Comparison of ENCODE assay signal across 9 mouse cellular contexts in the genomic region with DNA sequence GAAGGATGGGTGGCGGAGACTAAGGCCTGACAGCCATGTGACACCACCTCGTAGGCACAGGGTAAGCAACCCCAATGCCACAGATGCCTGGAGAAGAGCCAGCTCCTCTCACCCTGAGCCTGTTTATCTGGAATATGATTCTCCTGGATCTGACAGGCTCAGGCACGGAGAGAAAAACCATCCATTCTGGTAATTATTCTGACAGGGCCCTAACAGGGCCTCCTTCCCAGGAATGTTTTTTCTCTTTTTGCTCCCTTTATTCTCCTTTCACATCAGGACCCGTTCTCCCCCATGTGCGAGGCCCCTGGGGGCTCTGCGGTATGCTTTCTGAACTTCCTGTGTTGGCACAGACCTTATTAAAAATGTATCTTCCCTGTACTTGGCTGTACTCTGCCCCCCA.
DNase-seq lines count a peak whose midpoint lies in the region; ATAC-seq lines count a peak whose summit lies in the region.
"Had no signal": no experiment of that assay in that cellular context is flagged by ENCODE, and none has a peak within 500 bp of the region (broad histone marks: within the 10 kb centered on the region; RNA-seq: fewer than 3 reads in every experiment).

No protein-coding gene starts in this region.

- H3K36me3 ChIP-seq in forebrain, embryonic 13.5 days (ENCODE audit: poor library complexity, severe bottlenecking) = no peaks in the 10 kb centered on the region
- no peaks in the 10 kb centered on the region for H3K36me3 ChIP-seq in midbrain, embryonic 15.5 days (replicated peaks)
- H3K36me3 ChIP-seq: neural tube, embryonic 12.5 days had no signal

- H3K4me3 ChIP-seq in forebrain, embryonic 13.5 days = no peak overlapping the region
- H3K4me3 ChIP-seq in midbrain, embryonic 15.5 days = no peak overlapping the region
- H3K4me3 ChIP-seq: neural tube, embryonic 12.5 days had no signal

- intact Hi-C loops in left cerebral cortex, postnatal 4 days (cut with DNase I) = no loop called here
- intact Hi-C loops in heart, postnatal 14 days (cut with DNase I) = no loop called here
- intact Hi-C loops in heart, postnatal 10 days (cut with DNase I) = no loop called here

- peaks cover 25% of the 10 kb centered on the region for H3K4me1 ChIP-seq in forebrain, embryonic 13.5 days
- H3K4me1 ChIP-seq in midbrain, embryonic 15.5 days = peaks cover 18% of the 10 kb centered on the region

- no peaks in the 10 kb centered on the region for H3K9me3 ChIP-seq in forebrain, embryonic 13.5 days (replicated peaks)
- H3K9me3 ChIP-seq in midbrain, embryonic 15.5 days = no peaks in the 10 kb centered on the region
- H3K9me3 ChIP-seq: neural tube, embryonic 12.5 days had no signal

- peak; percentile 35 for DNase-seq in adrenal gland, postnatal 10 days
- DNase-seq in adrenal gland, postnatal 25 days = no peak
- peak; percentile 56 for DNase-seq in left cerebral cortex, postnatal 4 days
- no peak for DNase-seq in left cerebral cortex, adult 9 months (ENCODE audit: low spot score in 2 of 2)
- DNase-seq in heart, postnatal 14 days = no peak
- DNase-seq in heart, postnatal 10 days = no peak

- WGBS in forebrain, embryonic 13.5 days = 25% methylated on average over 6 of the region's 6 CpGs
- 21% methylated on average over 6 of the region's 6 CpGs for WGBS in midbrain, embryonic 15.5 days

- H3K27me3 ChIP-seq in forebrain, embryonic 13.5 days = no peaks in the 10 kb centered on the region
- no peaks in the 10 kb centered on the region for H3K27me3 ChIP-seq in midbrain, embryonic 15.5 days (replicated peaks)
- H3K27me3 ChIP-seq: neural tube, embryonic 12.5 days had no signal

- H3K4me2 ChIP-seq in forebrain, embryonic 13.5 days = no peak overlapping the region
- H3K4me2 ChIP-seq in midbrain, embryonic 15.5 days = no peak overlapping the region; the same call in 1 of the 2 replicates
- H3K4me2 ChIP-seq: neural tube, embryonic 12.5 days had no signal

- peak overlapping the region; percentile 16; the same call in 1 of the 2 replicates for H3K27ac ChIP-seq in forebrain, embryonic 13.5 days
- peak overlapping the region; percentile 51 for H3K27ac ChIP-seq in midbrain, embryonic 15.5 days
- H3K27ac ChIP-seq: neural tube, embryonic 12.5 days had no signal

- ATAC-seq in forebrain, embryonic 13.5 days = peak; percentile 52; the same call in 1 of the 2 replicates
- ATAC-seq in midbrain, embryonic 15.5 days (replicated peaks) = peak; percentile 79

- 0 out of 2 replicates have a peak overlapping the region, but pooled peaks have one; percentile 2 for H3K9ac ChIP-seq in forebrain, embryonic 13.5 days
- H3K9ac ChIP-seq in midbrain, embryonic 15.5 days = no peak overlapping the region
- H3K9ac ChIP-seq: neural tube, embryonic 12.5 days had no signal

Comparison
In these comparisons a context has a peak if more than half of its experiments do, and no peak if none do; other contexts are left out.
1. DNase-seq: peak in adrenal gland, postnatal 10 days (single experiment) and left cerebral cortex, postnatal 4 days (single experiment); none in adrenal gland, postnatal 25 days (single experiment), left cerebral cortex, adult 9 months (0 of 2), heart, postnatal 14 days (0 of 2) and heart, postnatal 10 days (0 of 2).